Mouse (Mus musculus): ENCODE measurements around the gene Slc2a4.

GRCm38 (mm10) chr11:69960616-69961015 is 12.6 kb upstream of the Slc2a4 start:
- no peak for TF ChIP-seq EP300 (IDR thresholded peaks at IDR 0.05; ENCODE audit: insufficient read depth, low read depth, low read length)
- TF ChIP-seq POLR2A (IDR thresholded peaks at IDR 0.05; ENCODE audit: insufficient read depth, low read length): no peak
